Mouse (Mus musculus) CD4-positive helper T cell, adult 2 months (primary cell): ENCODE results near the gene Olfr153.
"Not testable (repeated sequence)": the region's sequence is repeated elsewhere in the genome, so short reads cannot be mapped to it uniquely, and the experiment has no call there.

Experiments
- DNase-seq: peaks from one replicate; pipeline ENCODE4 v3.0.0-alpha.2; 2012; ENCODE audit warnings: low read depth, missing footprints, low spot score

Olfr153 gene

DNA sequence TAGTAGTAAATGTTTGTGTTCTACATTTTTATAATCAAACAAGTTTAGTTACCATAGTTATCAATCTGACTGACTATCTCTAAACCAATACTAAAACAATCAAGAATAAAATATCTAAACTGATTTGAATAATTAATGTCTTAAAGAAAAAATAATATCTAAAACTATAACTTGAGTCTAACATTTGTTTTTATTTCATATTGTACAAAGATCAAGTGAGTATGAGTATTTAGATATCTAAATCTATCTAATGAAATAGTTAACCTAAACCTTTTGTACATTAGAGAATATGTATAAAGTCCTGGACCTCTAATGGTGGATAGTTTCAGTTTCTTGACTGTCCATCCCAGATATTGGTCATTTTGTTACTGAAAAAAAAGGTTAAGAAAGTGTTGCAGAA lies at the start of gene Olfr153:
Gene Olfr153 (plus strand): TSS at position 301 of the 400 bp plus-strand sequence.
- DNase-seq: no peak

DNA sequence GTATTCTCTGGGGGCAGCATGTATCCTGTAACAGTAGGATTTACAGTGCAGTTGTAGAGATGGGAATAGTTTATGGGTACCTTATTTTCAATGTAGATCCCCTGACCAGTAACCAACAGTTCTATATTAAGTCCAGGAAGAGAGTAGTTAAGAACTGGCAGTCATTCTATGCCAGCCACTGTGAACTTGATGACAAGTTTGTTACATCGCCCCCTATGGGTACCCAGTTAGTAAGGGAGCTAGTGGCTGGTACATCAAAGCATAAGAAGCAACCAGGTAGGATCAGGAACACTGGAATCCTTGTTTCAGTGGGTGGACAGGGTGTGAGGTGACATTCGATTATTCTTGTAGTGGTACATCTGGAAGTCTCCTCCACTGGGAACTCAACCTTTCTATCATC lies 49.3 kb upstream of the Olfr153 start:
- no peak for DNase-seq

DNA sequence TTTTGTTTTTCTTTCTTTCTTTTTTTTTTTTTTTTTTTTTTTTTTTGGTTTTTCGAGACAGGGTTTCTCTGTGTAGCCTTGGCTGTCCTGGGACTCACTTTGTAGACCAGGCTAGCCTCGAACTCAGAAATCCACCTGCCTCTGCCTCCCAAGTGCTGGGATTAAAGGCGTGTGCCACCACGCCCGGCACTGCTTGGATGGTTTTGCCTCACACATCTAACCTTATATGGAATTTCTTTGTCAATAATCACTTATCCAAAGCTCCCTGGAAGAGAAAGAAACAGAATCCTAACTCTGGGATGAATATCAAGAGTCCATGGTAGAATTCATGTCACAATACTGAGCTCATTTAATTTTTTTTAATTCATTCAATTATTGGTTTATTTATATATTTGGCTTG lies 34.6 kb upstream of the Olfr153 start, which contains the start of gene Pramel7:
Gene Pramel7 (minus strand): TSS at position 101 of the 400 bp plus-strand sequence.
- not testable (repeated sequence) for DNase-seq

DNA sequence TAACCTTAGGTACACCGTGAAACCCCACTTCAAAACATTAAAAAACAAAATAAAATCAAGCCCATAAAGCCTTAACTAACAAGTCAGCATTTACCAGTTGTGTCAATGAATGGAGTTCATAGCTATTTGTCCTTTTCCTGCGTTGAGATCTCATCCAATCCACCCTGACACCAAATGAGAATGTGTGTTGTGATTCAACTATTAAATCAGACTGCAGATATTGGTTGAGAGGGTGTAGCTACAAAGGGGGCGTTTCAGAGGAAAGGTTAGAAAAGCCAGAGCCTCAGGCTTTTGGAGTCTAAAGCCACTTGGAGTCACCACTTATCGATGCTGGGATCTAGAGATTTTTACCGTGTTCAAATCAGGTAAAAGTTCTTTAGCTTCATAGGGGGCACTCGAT lies 25.3 kb upstream of the Olfr153 start, which contains the start of gene Pramel6:
Gene Pramel6 (plus strand): TSS at position 301 of the 400 bp plus-strand sequence.
- no peak for DNase-seq

DNA sequence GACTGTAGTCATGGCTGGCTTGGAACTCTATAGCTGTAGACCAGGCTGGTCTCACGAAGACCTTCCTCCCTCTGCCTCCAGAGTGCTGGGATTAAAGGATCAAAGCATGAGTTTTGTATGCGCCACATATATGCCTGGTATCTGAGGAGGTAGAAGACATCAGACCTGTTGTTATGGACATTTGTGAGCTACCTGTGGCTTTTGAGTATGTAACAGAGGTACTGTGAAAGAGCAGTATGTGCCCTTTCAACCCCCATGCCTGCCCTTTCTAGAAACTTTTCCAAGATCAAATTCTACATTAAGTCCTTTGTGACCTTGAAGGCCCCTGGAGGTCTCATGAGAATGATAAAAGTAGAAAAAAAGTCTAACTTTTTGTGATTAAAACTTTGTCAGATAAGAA lies 16.6 kb upstream of the Olfr153 start:
- no peak for DNase-seq

DNA sequence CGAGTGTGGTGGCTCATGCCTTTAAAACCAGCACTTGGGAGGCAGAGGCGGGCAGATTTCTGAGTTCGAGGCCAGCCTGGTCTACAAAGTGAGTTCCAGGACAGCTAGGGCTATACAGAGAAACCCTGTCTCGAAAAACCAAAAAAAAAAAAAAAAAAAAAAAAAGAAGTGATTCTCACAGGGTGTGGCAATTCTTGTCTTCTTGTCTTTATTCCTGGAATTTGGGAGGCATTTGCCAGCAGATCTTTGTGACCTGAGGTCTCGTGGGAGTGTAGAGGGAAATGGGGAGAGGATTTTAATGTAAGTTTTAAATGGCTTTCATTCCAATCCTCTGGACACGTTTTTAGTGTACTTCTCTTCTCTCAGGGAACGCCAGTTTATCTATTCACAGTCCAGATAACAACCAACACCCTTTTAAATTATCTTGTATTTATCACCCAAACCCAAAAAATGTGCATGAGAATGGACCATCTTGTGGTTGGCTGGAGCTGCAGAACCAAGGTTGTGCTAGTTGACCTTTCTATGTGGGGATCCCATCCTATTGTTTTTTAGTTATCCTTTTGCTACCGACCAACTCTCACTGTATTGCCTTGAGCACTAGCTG lies 16.0 kb upstream of the Olfr153 start:
- DNase-seq: no peak

DNA sequence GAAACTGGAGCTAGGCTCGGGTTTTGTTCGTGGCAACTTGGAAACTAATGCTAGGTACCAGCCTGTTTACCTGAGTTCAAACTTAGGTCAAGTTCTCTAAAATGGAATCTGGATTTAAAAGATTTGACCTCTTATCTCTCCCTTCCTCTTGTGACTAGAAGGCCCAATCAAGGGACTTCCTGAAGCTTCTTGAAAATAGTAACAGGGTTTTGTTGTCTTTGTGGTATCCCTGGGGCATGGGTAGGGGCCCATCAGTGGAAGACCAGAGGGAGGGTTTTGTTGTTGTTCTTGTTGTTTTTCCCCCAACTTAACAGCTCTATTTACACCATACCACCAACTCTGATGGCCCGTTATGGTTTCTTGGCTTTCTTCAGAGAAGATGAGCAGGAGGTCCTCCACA lies 15.0 kb upstream of the Olfr153 start:
- no peak for DNase-seq

DNA sequence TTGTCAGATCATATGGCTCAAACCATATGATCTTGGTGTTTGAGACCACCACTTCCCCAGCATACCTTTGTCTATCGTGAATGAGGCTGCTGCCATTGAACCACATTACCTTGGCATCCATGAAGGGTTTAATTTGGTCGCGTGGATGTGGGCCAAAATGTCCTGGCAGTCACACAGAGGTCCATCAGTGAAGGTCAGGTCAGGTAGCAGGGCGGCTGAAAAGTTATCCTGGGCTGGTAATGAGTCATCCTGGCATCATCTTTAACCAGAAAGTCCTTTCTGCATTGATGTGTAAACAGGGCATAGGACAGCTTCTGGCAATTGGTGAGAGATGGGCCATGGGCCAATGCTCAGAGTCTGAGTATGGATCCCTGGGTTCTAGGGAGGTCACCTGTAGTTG lies 10.9 kb upstream of the Olfr153 start:
- no peak for DNase-seq

DNA sequence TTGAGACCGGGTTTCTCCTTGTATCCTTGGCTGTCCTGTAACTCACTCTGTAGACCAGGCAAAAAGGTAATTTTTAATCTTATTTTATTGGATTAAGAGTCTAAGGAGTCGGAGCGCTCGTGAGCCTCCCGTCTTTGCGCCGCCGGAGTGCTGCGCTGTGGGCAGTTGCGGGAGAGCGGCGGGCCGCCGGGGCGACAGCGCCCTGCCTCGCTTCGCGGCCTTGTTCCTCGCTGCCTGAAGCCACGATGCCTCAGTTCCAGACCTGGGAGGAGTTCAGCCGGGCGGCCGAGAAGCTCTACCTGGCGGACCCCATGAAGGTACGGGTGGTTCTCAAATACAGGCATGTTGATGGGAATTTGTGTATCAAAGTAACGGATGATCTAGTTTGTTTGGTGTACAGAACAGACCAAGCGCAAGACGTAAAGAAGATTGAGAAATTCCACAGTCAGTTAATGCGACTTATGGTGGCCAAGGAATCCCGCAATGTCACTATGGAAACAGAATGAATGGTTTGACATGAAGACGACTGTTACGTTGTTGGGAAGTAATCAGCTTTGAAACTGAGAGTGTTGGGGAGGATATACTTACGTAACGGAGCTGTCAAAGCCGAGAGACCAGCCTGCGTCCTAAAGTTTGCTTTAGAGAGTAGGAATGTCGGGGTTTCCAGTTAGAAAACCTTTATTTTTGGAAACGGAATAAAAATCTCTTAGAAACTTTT lies 5.5 kb upstream of the Olfr153 start:
- not testable (repeated sequence) for DNase-seq

DNA sequence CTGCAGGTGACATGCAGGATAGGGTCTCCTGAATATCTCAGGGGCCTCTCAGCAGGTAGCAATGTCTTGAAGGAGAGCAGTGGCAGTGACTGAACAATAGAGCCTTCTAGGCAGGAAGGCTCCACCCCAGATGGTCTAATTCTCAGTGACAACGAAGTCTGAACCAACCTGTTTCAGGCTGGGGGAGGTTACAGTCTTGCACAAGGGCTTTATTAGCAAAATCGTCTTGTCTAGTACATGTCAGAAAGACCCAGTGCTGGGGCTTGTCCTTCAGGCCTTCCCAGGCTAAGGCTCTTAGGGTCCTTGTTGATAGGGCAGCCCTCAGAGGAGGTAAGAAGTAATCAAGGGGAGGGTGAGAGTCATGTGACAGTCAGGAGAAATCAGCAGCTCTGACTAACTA lies 3.2 kb downstream of the Olfr153 start:
- no peak for DNase-seq

DNA sequence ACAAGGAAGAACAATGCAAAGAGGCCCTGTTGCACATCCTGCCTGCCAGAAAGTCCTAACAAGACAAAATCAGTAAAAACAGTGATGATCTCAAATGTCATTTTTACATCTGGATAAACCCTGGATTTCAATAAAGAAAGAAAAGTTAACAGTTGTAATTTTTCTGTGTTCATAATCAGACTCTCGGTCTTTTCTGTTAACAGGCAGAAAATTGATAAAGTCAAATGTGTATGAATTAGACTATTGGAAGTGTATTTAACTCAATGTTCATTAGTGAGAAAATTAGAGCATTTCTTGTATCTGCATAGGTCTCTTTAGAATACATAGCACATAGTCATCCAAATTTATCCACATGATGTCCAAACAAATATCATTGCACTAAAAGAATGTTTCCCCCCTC lies 13.8 kb downstream of the Olfr153 start, which contains the start of gene Olfr1128:
Gene Olfr1128 (minus strand): TSS at position 101 of the 400 bp plus-strand sequence.
- DNase-seq: no peak

DNA sequence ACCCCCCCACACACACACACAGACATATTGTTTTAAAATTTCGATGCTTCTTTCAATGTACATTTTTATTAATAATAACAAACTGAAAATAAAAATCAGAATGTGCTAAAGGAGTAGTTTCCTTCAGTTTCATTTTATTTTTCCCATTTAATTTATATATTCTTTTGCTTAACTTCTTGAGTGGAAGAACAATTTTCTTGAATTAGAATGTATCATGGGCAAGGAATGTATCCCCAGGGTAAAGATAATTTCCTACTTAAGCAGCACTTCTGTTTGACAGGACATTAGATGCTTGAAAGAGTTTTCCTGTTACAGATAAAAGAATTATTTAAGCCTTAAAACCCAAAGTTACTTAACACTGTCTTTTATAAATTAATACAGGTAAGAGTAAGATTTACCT lies 42.0 kb downstream of the Olfr153 start, which contains the start of gene Olfr1129:
Gene Olfr1129 (plus strand): TSS at position 301 of the 400 bp plus-strand sequence.
- not testable (repeated sequence) for DNase-seq
